Mouse (Mus musculus): ENCODE data around the gene Pdzd7. TPM values are rescaled to one million over a fixed set of nuclear protein-coding genes. Genes with fewer than 3 reads are reported as not detected.

Gene Pdzd7
- polyA plus RNA-seq, 1 experiment: 5.0 TPM

GRCm38 (mm10) chr19:44992246-44992645 lies 53.3 kb downstream of the Pdzd7 start:
- no peak for TF ChIP-seq USF1 (IDR thresholded peaks at IDR 0.05; ENCODE audit: low read depth)
- no peak for TF ChIP-seq TCF12 (IDR thresholded peaks at IDR 0.05; ENCODE audit: insufficient read depth, poor library complexity, severe bottlenecking)
- no peak for TF ChIP-seq TCF3 (IDR thresholded peaks at IDR 0.05; ENCODE audit: insufficient read length, low read depth)
- TF ChIP-seq CEBPB (IDR thresholded peaks at IDR 0.05; ENCODE audit: insufficient read depth, poor library complexity, severe bottlenecking): no peak
- TF ChIP-seq REST (IDR thresholded peaks at IDR 0.05; ENCODE audit: insufficient read depth, insufficient read length): no peak
- Histone ChIP-seq H3K36me3 (ENCODE audit: control insufficient read depth, insufficient read depth) (no peaks in the 10 kb centered on the region), H3K4me2 (ENCODE audit: low read depth) (no peak overlapping the region), H3K4me3 (no peak overlapping the region), H3K79me2 (ENCODE audit: control insufficient read depth, insufficient read depth) (no peaks in the 10 kb centered on the region), H3K27me3 (ENCODE audit: control insufficient read depth, insufficient read depth, insufficient read length) (peaks cover 5% of the 10 kb centered on the region), H3ac (ENCODE audit: control insufficient read depth, insufficient read length) (no peak overlapping the region)

- no peaks in the 10 kb centered on the region for H3K36me3 ChIP-seq (ENCODE audit: control insufficient read depth, insufficient read depth)
- no peaks in the 10 kb centered on the region for H3K79me2 ChIP-seq (ENCODE audit: control insufficient read depth, insufficient read depth)
- no peak overlapping the region for H3K4me3 ChIP-seq
- peaks cover 5% of the 10 kb centered on the region for H3K27me3 ChIP-seq (ENCODE audit: control insufficient read depth, insufficient read depth, insufficient read length)
- H3ac ChIP-seq (ENCODE audit: control insufficient read depth, insufficient read length): no peak overlapping the region
- TF ChIP-seq CEBPB (IDR thresholded peaks at IDR 0.05; ENCODE audit: insufficient read depth, poor library complexity, severe bottlenecking) (no peak), MAX (IDR thresholded peaks at IDR 0.05; ENCODE audit: low read depth) (no peak), MYOG (IDR thresholded peaks at IDR 0.05; ENCODE audit: control insufficient read depth in 1 of 3, insufficient read depth in 1 of 3, insufficient read length in 2 of 3, low read depth in 2 of 3) (no peak)
- H3K4me2 ChIP-seq (ENCODE audit: low read depth): no peak overlapping the region
Observed at GRCm38 (mm10) chr19:44991031-44991430, 54.5 kb downstream of the Pdzd7 start.

GRCm38 (mm10) chr19:44989567-44990495 lies 55.7 kb downstream of the Pdzd7 start:
- Histone ChIP-seq H3K4me3 (no peak overlapping the region), H3K79me2 (ENCODE audit: control insufficient read depth, insufficient read depth) (no peaks in the 10 kb centered on the region), H3ac (ENCODE audit: control insufficient read depth, insufficient read length) (no peak overlapping the region), H3K4me2 (ENCODE audit: low read depth) (peak overlapping the region; percentile 61), H3K27me3 (ENCODE audit: control insufficient read depth, insufficient read depth, insufficient read length) (peaks cover 5% of the 10 kb centered on the region), H3K36me3 (ENCODE audit: control insufficient read depth, insufficient read depth) (no peaks in the 10 kb centered on the region)
- TF ChIP-seq MYOD1 (IDR thresholded peaks at IDR 0.05; ENCODE audit: control insufficient read depth in 1 of 3, insufficient read length in 2 of 3, low read depth in 2 of 3): no peak
- TF ChIP-seq USF1 (IDR thresholded peaks at IDR 0.05; ENCODE audit: low read depth): no peak
- no peak for TF ChIP-seq MYOG (IDR thresholded peaks at IDR 0.05; ENCODE audit: control insufficient read depth in 1 of 3, insufficient read depth in 1 of 3, insufficient read length in 2 of 3, low read depth in 2 of 3)
- TF ChIP-seq POLR2AphosphoS2 (IDR thresholded peaks at IDR 0.05; ENCODE audit: insufficient read length, low read depth): no peak
- no peak for TF ChIP-seq TCF3 (IDR thresholded peaks at IDR 0.05; ENCODE audit: insufficient read length, low read depth)
- no peak for TF ChIP-seq POLR2A (IDR thresholded peaks at IDR 0.05; ENCODE audit: insufficient read length, low read depth)
- no peak for TF ChIP-seq SRF (IDR thresholded peaks at IDR 0.05; ENCODE audit: control insufficient read depth, insufficient read length, low read depth)
- TF ChIP-seq E2F4 (IDR thresholded peaks at IDR 0.05; ENCODE audit: insufficient read depth): no peak
- no peak for TF ChIP-seq TCF12 (IDR thresholded peaks at IDR 0.05; ENCODE audit: insufficient read depth, poor library complexity, severe bottlenecking)
- no peak for TF ChIP-seq CEBPB (IDR thresholded peaks at IDR 0.05; ENCODE audit: insufficient read depth, poor library complexity, severe bottlenecking)
- no peak for TF ChIP-seq REST (IDR thresholded peaks at IDR 0.05; ENCODE audit: insufficient read depth, insufficient read length)
- TF ChIP-seq MAX (IDR thresholded peaks at IDR 0.05; ENCODE audit: low read depth): no peak

- H3K4me2 ChIP-seq (ENCODE audit: low read depth): peak within 1 kb of the TSS; percentile 61
- TF ChIP-seq MYOD1 (IDR thresholded peaks at IDR 0.05; ENCODE audit: control insufficient read depth in 1 of 3, insufficient read length in 2 of 3, low read depth in 2 of 3) (peak in 1 of 3 experiments; percentile 26), CEBPB (IDR thresholded peaks at IDR 0.05; ENCODE audit: insufficient read depth, poor library complexity, severe bottlenecking) (no peak), E2F4 (IDR thresholded peaks at IDR 0.05; ENCODE audit: insufficient read depth) (no peak)
- H3K4me3 ChIP-seq: no peak within 1 kb of the TSS
- H3K27me3 ChIP-seq (ENCODE audit: control insufficient read depth, insufficient read depth, insufficient read length): peaks cover 5% of the 10 kb centered on the region
- no peak within 1 kb of the TSS for H3ac ChIP-seq (ENCODE audit: control insufficient read depth, insufficient read length)
- H3K79me2 ChIP-seq (ENCODE audit: control insufficient read depth, insufficient read depth): no peaks in the 10 kb centered on the region
- no peaks in the 10 kb centered on the region for H3K36me3 ChIP-seq (ENCODE audit: control insufficient read depth, insufficient read depth)
Observed at GRCm38 (mm10) chr19:44988831-44989566, 56.5 kb downstream of the Pdzd7 start, which contains the start of gene Sema4g. Gene Sema4g, plus strand, starts transcription at chr19:44989101.

GRCm38 (mm10) chr19:44988321-44988720 lies 57.2 kb downstream of the Pdzd7 start:
- H3K36me3 ChIP-seq (ENCODE audit: control insufficient read depth, insufficient read depth): no peaks in the 10 kb centered on the region
- no peaks in the 10 kb centered on the region for H3K79me2 ChIP-seq (ENCODE audit: control insufficient read depth, insufficient read depth)
- H3K4me3 ChIP-seq: no peak overlapping the region
- peak overlapping the region; percentile 50 for H3K4me2 ChIP-seq (ENCODE audit: low read depth)
- peaks cover 5% of the 10 kb centered on the region for H3K27me3 ChIP-seq (ENCODE audit: control insufficient read depth, insufficient read depth, insufficient read length)
- no peak overlapping the region for H3ac ChIP-seq (ENCODE audit: control insufficient read depth, insufficient read length)
- no peak for TF ChIP-seq USF1 (IDR thresholded peaks at IDR 0.05; ENCODE audit: low read depth)
- no peak for TF ChIP-seq POLR2A (IDR thresholded peaks at IDR 0.05; ENCODE audit: insufficient read length, low read depth)
- no peak for TF ChIP-seq MYOD1 (IDR thresholded peaks at IDR 0.05; ENCODE audit: control insufficient read depth in 1 of 3, insufficient read length in 2 of 3, low read depth in 2 of 3)
- no peak for TF ChIP-seq POLR2AphosphoS2 (IDR thresholded peaks at IDR 0.05; ENCODE audit: insufficient read length, low read depth)
- TF ChIP-seq CEBPB (IDR thresholded peaks at IDR 0.05; ENCODE audit: insufficient read depth, poor library complexity, severe bottlenecking): no peak
- TF ChIP-seq E2F4 (IDR thresholded peaks at IDR 0.05; ENCODE audit: insufficient read depth): no peak
- no peak for TF ChIP-seq MYOG (IDR thresholded peaks at IDR 0.05; ENCODE audit: control insufficient read depth in 1 of 3, insufficient read depth in 1 of 3, insufficient read length in 2 of 3, low read depth in 2 of 3)
- no peak for TF ChIP-seq SRF (IDR thresholded peaks at IDR 0.05; ENCODE audit: control insufficient read depth, insufficient read length, low read depth)
- no peak for TF ChIP-seq TCF12 (IDR thresholded peaks at IDR 0.05; ENCODE audit: insufficient read depth, poor library complexity, severe bottlenecking)
- TF ChIP-seq TCF3 (IDR thresholded peaks at IDR 0.05; ENCODE audit: insufficient read length, low read depth): no peak
- TF ChIP-seq MAX (IDR thresholded peaks at IDR 0.05; ENCODE audit: low read depth): no peak
- no peak for TF ChIP-seq REST (IDR thresholded peaks at IDR 0.05; ENCODE audit: insufficient read depth, insufficient read length)

Data from myocyte (in vitro differentiated cells).